Mouse (Mus musculus) kidney, adult 18-20 months (tissue): ENCODE measurements at regions not wholly inside any gene's neighbourhood (a gene's known extent, or its start where the extent isn't known, plus 50 kb on each side); places are given as distances from the start of the nearest gene placed in this dataset.
"Not testable (repeated sequence)": the region's sequence is repeated elsewhere in the genome, so short reads cannot be mapped to it uniquely, and the experiment has no call there.

ENCODE experiments used
- DNase-seq: peaks from one replicate; pipeline ENCODE4 v3.0.0; 2021

- no peak for DNase-seq
Measured at GRCm38 (mm10) chr11:12589757-12590373, 125.1 kb upstream of the Cobl start.

- not testable (repeated sequence) for DNase-seq
Measured at GRCm38 (mm10) chr11:12584851-12585680, 120.3 kb upstream of the Cobl start.

DNA sequence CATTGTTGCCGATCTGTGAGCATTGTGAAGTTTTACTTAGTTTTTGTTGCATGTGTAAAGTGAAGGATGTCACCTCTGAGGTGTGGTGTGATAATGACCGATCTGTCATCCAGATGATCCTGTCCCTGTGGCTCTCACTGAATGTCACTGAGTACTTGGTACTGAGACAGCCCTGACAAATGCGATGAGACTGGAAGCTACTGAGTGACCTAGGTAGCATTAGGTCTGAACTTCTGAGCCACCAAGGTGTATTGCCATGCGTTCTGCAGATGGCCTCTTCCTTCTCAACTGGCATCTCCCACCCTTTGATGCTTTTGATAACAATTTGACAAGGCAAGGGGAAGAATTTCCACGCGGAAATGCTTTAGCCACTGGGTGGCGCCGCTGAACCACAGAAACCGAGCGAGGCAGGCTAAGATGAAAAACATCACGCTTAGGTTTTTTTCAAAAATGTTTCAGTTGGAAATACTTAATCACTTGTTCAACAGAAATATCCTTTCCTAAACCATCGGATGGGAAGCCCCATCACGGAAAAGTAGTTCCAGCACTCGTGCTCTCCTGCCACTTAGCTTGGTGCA, 114.3 kb upstream of the Cobl start:
- DNase-seq = peak; percentile 11

- DNase-seq = no peak
Measured at GRCm38 (mm10) chr11:12559663-12560062, 94.9 kb upstream of the Cobl start.

- no peak for DNase-seq
Measured at GRCm38 (mm10) chr11:12558995-12559633, 94.4 kb upstream of the Cobl start.

DNA sequence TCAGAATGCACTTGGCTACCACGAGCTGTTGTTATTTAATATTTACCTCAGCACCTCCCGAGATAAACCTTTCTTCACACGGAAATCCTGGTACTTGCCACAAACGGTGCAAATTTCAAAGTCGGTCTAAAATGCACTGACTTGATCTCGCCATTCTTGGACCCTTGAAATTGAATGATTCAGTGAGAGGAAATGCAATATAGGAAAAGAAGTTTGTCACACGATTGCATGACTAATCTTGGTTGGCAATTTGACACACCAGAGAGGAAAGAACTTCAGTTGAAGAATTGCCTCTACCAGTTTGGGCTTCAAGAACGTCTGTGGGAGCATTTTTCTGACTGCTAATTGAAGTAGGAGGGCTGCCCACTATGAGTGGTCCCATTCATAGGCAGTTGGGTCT, 93.4 kb upstream of the Cobl start:
- DNase-seq = no peak

DNA sequence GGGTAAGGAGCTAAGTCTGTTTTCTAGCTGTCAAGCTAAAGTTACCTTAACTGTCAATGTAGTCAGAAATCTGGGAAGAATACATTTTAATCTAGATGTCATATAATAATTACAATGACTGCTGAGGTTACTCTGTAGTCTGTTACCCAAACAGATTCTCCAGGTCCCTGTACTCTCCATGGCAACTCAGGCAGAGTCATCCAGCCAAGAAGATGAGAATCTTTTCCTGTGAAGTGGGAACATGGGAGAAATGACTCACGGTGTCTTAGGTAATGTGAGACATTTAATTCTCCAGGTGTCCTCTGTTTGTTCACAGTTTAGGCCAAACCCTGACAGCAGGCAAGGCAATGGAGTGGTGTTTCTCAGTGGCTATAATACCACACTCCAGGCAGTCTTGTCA, 81.0 kb upstream of the Cobl start:
- DNase-seq = no peak

- no peak for DNase-seq
Measured at GRCm38 (mm10) chr11:12543042-12543441, 78.3 kb upstream of the Cobl start.

DNA sequence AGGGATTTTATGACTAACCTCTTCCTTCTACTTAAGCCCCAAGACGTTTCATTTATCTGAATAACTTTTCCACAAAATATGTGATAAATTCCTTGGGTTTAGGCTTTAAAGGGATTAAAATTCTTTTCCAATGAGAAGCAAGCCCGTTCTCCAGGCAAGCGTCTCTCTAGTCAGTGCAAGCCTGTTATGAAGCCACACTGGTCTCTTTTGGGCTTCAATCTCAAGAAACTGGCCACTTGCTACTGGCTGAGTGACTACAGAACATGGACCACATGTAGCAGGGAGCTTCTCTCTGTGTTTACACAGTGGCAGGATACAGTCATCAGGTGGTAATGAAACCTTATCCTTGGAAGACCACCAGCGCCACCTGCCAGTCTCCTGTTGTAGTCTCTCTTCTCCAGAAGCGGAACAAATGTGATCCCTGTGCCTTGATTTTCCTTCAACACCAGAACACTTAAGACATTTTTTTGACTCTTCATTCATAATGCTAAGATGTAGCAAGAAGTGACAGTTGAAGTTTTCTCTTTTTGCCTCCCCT, 75.6 kb upstream of the Cobl start:
- DNase-seq = no peak

- no peak for DNase-seq
Measured at GRCm38 (mm10) chr11:12535063-12535462, 70.3 kb upstream of the Cobl start.

DNA sequence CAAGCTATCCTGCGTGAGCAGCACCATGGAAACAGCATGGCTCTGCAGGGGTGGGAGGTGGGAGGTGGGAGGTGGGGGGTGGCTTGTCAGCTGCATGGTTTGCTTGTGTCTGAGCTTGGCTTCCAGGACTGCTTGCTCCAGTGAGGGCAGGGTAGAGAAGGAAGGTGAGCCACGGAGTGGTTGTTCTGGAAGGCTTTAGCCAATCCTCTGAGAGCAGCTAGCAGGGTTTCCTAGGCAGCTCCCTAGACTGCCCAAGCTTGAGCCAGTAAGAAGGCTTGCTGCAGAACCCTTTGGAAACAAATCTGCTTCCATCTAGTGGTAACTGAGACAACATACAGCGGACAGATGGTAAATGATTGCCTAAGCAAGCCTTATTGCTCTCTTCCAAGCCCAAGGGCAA, 67.5 kb upstream of the Cobl start:
- peak; percentile 39 for DNase-seq

- DNase-seq = not testable (repeated sequence)
Measured at GRCm38 (mm10) chr11:12522063-12522462, 57.3 kb upstream of the Cobl start.

DNA sequence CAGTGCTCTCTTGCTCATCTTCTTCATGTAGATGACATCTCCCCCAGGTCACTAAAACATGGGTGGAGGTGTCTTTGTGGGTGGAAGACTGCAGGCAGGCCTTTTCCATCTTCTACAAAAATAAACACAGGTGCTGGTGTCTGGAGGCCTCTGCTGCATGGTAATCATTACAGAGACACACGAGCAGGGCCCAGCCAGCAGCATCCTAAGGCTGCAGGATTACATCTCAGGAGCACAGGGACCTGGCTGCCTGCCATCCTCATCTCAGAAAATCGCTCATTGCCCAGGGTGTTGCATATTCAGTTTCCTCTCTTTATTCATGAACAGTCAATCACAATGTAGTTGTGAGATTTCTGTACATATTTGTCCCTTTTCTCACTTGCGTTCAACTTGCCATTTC, 56.5 kb upstream of the Cobl start:
- no peak for DNase-seq

GRCm38 (mm10) chr11:12516374-12516773, 51.6 kb upstream of the Cobl start:
- DNase-seq = no peak
